Mouse (Mus musculus) natural killer cell, adult 2 months (primary cell): ENCODE measurements around the gene Gtpbp10.

Experiments
- DNase-seq, 2 experiments: peaks; one replicate each; pipeline ENCODE4 v3.0.0; 2022; ENCODE audit warnings: low spot score in 2 of 2

Gene Gtpbp10

DNA sequence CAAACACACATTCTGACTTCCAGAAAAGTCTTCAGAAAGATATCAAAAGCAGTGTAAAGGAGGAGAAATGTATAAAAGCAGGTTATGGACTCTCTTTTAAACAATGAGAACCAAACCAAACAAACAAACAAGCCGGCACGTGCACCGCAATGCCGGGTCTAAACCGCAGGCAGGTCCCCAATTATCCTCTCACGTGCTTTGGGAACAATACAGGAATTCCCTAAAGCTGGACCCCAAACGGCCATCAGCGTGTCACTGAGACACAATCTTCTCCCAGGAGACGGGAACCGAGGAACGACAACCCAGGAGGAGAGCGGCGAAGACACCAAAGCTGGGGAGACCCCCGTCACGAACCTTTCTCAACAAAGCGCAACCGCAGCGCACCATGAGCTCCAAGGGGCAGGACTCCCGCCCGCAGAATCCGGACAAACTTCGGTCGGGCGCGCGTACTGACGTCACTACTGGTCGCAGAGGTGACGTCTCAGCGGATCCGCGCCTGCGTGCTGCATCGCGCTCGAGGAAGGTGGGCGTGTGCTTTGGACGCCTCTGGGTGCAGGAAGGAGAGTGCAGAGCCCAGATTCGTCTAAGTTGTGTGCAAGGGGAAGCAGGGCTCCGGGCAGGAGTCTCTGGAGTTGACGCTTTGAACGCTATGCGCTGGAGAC, at the start of gene Gtpbp10:
Gene Gtpbp10 (minus strand): TSS at position 460 of the 662 bp plus-strand sequence.
- DNase-seq: peak; percentile 91 to 93

DNA sequence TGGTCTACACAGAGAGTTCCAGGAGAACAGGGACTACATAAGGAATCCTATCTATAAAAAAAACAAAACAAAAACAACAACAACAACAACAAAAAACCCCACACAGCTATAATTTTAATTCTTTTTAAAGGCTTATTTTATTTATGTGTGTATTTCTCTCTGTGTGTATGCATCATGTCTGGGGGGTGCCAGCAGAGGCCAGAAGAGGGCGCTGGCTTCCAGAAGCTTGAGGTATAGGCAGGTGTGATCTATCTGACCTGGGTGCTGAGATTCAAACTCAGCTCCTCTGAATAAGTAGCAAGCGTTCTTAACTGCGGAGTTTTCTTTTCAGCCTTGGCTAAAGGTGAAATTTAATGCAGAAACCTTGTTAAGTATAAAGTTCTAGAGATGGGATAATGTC, 28.3 kb upstream of the Gtpbp10 start:
- DNase-seq: no peak

DNA sequence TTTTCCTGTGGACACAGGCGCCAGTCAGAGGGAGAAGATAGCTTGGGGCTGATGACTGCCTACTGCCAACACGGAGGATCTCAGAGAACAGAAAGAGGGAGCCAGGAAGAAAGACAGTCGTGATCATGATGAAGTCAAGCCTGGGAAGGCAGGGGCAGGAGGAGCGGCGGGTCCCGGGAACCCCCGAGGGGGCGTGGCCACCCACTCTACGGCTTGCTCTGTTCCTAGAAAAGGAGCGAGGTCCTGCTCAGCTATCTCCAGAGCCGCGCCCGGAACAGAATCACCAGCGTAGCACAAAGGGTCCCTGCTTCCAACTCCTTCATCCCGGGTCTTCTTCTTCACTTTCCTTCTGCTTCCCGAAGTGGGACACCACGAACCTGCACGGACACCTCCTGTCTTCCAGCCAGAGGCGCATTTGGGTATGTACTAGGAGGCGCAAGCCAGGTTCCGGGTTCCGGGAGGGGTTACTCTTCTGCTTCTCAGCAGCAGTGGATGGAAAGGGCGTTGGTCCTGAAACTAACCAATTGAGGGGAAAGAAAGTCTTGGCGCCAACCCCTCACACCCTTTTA, 14.5 kb upstream of the Gtpbp10 start, which contains the start of gene Gm8773:
Gene Gm8773 (plus strand): TSS at position 51 of the 569 bp plus-strand sequence.
- no peak for DNase-seq

DNA sequence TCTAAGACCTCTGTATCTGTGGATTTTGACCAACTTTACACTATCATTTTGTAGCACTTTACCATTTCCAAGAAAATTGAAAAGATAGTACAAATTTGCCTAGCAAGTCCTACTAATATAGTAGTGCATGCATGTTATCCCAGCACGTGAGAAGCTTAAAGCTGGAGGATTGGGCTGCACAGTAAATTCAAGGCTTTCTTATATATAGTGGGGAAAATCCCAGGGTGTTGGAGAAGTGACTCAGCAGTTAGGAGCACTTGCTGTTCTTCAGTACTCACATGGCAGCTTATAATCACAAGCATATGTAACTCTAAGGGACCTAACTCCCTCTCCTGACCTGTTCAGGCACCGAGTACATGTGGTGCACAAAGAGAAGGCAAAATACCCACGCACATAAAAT, 3.1 kb upstream of the Gtpbp10 start:
- no peak for DNase-seq

DNA sequence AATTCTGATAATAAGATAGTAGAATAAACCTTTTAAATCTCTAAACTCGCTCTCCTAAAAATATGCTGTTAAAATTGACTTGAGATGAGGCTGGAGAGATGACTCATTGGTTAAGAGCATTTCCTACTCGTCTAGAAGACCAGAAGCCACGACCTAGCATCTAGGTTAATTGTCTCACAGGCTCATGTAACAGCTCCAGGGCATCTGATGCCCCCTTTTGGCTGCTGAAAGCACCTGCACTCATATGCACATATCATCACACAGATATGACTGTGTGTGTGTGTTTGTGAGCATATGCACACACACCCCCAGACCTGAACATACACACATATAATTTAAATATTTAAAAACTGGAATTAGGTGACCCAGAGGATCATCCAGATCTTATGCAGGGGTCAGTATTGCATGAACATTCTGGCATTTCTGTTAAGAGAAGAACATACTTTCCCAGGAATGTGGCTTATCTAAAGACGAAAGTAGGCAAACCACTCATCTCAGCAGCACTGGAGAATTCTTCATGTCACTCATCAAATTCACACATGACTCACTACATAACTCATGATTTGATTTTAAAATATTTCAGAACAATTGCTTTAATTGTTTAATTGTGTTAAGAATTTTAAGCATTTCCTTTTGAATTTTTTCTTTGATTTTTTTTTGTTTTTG, 1.8 kb upstream of the Gtpbp10 start:
- DNase-seq: no peak

DNA sequence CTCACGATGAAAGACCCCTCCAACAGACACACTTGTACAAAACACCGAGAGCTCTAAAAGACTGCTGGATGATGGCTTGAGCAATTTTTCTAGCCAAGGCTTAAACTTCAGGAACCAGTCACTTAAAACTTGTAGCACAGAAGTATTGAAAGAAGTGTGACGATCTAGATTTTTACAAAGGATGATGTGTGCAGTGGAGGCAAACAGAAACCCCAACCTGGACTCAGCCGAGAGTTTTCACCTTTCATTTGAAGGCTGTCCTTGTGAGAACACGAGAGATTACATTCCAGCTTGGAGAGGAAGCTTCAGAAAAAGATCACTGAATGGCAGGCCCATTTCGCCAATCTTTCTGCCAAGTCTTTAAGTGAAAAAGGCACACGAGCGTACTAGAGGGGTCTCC, 460 bp upstream of the Gtpbp10 start:
- no peak for DNase-seq

DNA sequence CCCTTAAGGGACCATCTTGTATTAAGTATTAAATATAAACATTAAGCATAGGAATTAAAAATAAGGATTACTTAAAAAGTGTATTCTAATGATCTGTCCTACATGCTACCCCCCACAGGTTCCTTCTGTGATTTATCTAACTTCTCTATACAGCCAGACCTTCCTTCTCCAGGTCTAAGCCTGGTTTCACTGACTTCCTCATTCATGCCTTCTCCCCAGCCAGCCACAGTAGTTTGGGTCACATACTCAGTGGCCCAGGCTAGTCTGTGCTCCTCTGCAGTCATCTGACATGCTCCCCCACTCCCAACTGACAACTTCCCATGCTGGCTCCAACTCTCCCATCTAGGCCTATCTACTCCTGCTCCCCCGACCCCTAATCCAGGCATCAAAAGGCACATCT, 8.2 kb downstream of the Gtpbp10 start:
- DNase-seq: no peak

DNA sequence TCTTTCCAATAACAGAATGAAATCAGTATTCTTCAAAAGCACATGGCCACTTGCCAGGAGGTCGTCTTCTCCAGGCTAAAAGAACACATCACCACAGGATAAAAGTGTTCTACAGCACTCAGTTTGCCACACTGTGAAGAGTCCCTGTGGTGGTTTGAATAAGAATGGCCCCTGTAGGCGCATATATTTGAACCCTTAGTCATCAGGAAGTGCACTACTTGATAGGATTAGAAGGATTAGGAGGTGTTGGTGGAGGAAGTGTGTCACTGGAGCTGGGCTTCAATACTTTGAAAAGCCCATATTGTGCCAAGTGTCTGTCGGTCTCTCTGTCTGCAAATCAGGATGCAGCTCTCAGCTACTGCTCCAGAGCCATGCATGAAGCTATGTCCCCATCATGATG, 19.0 kb downstream of the Gtpbp10 start:
- no peak for DNase-seq

DNA sequence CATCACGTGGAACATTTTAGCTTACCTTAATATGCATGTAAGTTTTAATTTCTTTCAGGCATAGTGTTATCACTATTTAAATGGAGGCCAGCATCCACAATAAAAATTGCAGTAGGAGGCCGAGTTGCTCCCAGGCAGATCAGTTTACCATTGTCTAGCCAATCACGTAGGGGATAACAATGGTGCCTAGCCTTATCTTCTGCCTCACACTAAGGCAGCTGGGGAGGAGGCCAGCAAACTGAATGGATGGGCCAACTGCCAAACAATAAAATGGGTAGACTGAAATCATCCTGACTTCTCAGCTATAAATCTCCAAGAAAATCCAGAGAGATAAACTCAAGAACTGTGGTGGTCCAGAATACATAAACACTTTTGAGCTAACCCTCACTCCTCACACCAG, 19.6 kb downstream of the Gtpbp10 start:
- DNase-seq: no peak

DNA sequence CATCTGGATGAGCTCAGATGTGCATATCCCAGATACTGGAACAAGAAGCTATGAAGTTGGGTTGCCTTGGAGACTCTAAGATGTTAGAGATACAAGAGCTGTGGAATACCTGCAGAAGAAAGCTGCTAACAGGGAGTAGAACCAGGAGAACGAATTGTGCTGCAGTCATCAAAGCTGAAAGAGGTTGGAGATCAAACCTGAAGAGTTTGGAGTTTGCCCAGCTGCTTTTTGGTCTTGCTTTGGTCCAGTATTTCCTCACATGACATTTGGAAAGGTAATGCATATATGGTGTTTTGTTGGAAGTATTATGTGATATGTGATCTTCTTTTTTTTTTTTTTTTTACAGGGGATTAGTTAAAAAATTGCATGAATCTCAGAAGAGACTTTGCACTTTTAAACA, 23.2 kb downstream of the Gtpbp10 start:
- DNase-seq: no peak

DNA sequence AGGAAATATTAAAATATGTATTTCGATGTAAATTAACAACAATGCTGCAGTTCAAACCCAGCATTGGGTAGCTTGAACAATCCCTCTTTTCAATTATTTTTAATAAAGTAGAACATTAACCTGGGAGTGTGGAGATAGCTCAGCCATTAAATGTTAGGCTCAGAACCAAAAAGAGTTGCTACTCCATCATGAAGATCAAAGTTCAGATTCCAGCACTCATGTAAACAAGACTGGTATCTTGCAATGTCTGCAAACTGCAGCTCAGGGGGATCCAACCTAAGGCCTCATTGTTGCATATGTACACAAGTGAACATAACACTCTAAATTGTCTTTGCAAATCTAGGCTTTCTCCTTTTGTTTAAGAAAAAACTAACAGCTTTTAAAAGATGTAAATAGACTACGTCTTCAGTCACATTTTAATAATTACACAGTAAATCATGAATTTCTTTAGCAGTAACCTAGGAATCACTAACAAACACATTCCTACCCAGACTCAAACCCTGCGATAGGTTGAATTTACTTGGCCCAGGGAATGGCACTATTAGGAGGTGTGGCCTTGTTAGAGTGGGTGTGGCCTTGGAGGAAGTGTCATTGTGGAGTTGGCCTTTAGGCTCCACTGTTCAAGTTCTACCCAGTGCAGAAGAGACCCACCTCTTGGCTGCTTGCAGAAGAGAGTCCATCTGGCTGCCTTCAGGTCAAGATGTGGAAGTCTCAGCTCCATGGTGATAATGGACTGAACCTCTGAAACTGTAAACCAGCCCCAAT, 25.5 kb downstream of the Gtpbp10 start:
- DNase-seq: no peak

DNA sequence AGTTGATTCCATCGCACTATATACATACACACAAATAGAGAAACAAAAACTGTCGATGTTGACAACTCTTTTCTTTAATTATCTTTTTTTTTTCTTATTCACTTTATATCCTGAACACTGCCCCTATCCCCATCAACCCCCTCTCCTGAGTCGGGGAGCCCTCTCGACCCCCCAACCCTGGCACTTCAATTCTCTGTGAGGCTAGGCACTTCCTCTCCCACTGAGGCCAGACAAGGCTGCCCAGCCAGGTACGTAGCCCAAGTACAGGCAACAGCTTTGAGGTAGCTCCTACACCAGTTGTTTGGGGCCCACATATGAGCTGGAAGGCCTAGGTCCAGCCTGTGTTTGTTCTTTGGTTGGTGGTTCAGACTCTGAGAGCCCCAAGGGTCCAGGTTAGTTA, 43.9 kb downstream of the Gtpbp10 start:
- no peak for DNase-seq

DNA sequence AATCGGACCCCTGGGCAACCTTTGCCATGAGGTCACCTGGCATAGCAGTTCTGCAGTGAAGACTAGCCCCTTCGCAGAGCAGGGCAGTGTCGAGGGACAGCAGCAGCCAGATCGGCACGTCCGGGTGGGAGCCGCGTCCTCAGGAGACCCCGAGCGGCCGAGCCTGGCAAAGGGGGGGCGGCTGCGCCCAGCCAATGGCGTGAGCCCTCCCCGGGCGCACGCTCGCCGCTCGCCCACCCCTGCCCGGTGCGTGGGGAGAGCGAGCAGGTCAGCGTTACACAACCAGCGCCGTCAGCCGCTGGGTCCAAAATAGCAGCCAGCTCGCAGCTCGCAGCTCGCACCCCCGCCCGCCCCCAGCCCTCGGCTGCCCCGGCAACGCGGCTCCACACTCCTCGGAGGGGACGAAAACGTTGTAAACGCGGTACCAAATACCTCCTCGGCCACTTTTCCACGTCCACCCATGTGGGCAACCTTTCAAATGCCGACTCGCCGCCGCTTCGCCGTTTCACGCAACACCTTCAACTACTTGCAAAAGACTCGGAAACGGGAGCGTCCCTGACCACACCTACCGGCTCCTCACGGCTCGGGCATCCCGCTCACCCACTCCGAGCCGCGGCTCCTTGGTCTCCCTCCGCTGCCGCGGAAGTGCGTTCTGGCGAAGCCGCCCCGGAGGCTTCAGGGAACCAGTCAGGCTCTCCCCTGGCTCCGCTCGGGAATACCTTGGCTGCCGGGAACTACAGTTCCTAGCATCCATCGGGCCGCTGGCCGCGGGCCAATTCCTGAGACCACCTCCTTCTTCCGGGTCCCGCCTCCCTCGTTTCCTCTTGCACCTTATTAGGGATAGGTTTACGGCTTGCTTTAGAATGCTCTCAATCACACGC, 44.9 kb downstream of the Gtpbp10 start, which contains the start of gene Cldn12:
Gene Cldn12 (minus strand): TSS at position 763 of the 881 bp plus-strand sequence.
- peak; percentile 43 to 48 for DNase-seq

DNA sequence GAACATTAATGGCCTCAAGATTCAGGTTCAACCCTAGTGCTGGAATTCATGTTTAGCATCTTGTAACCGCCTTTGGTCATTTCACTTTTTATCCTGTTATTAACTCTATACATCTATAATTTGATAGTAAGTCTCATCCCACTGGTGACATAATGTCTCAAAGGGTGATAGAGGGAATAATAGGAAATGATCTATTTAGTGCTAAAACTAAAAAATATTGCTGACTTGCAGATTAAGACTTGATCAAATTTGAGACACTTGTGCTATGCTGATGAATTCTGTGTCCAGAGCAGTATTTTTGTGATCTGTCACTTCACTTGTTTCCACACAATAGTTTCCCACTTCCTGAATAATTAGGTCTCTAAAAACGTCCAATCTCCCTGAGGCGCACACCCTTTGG, 47.9 kb downstream of the Gtpbp10 start:
- no peak for DNase-seq

DNA sequence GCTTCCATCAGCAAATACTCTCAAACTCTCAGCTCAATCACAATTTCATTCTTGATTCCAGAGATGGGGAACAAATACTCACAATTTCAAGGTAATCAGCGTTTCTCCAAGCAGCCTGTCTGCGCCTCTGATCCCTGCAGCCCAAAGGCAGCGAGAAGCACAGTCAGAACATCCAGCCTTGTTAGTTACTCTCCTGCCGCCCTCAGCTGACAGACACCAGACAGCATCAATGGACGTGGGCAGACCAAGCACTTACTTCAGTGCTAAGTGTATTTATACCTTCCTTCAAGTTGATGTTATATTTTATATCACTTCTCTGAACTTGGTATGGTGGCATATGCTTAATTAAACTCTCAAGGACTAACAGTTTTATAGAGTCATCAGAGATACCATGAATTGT, 48.3 kb downstream of the Gtpbp10 start:
- DNase-seq: no peak

DNA sequence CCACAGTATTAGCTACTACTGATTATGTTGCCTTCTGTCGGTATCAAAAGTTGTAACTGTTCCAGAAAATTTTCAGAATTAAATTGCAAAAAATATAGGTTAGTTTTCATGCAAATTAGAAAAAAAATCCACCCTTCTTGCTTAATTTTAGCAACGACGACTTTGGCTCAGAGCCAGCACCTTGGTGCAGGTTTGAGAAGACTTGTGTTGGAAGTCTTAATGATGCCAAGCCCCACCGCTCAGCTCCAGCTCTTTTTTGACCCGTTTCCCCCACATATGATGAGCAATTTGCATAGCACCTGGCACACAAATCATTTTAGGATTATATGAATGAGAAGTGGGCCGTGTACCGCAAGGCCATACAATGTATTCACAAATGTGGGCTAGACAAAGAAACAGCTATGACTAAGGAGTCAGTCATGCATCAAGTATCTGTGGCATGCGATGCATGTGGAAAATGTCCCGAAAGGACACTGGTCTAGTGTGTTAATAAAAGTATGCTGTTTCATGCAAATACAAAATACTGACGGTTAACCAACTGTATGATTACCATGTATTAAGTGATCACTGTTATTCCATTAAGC, 48.9 kb downstream of the Gtpbp10 start:
- no peak for DNase-seq

DNA sequence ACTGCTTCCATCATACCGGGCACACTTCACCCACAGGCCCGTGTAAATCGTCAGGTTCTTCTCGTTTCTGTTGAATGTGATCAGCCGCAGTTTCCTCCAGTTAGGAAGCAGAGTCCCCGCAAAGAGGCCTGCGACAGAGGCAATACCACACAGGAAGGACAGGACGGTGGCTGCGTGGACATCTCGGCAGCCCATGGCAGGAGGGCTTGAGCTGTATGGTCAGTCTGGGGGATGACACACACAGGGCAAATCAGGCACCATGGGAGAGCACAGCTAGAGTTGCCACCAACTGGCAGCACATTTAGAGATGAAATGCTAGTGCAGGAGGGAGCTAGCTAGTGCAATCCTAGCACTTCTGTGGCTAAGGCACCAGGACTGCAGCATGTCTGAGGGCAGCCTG, 51.1 kb downstream of the Gtpbp10 start:
- no peak for DNase-seq

DNA sequence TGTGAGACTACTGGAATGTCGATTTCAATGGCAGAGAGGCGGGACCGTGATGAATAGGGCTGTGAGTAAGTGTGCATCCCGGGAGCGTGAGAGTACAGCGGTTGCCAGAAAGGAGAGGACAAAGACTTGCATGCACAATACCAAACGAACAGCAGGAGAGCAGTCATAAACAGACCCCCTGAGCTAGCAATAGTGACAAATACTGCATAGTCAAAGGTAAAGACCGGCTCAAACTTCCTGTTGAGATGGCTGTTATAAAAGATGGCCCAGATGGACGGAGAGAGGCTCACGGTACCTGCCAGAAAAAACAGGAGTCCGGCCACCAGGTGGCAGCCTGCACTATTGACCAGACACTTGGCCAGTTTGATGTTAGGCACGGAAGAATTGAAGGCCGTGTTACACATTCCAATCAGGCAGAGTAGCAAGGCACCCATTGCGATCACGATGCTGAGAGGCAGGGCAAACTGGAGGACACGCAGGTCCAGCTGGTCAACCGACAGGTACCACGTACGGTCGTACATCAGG, 51.6 kb downstream of the Gtpbp10 start:
- peak in 1 of 2 experiments; percentile 23 for DNase-seq

DNA sequence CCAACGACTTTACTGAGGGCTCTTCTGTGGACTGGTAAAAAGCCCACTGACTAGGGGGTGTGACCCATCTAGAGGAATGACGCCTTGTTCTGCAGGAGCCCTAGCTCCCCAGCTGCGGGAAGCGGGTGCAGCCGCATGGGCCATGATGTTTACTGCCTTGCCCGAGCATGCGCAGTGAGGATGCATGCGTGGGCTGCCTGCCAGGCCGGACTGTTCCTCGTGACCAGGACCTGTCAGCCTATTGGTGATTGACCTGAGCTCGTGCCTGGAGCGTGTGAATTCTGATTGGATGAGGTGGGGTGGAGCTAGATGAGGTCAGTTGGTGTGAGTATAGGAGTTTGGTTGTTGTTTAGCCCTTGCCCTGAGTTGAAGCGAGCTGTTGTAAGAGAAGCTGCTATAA, 54.9 kb downstream of the Gtpbp10 start:
- DNase-seq: no peak

DNA sequence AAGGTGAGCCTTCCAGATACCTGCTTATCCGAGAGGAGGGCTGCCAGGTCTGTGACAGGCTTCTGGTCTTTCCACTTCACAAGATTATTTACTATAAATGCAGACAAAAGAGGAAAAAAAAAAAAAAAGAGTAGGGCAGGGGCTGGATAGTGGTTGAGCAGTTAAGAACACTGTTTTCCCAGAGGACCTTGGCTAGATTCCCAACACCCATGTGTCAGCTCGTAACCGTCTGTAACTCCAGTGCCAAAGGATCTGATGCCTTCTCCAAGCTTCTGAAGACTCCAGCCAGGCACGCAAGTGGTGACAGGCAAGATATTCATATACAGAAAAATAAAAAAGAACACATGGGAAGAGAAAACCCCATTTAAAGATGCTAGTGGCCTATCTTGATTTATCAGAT, 56.0 kb downstream of the Gtpbp10 start:
- no peak for DNase-seq

DNA sequence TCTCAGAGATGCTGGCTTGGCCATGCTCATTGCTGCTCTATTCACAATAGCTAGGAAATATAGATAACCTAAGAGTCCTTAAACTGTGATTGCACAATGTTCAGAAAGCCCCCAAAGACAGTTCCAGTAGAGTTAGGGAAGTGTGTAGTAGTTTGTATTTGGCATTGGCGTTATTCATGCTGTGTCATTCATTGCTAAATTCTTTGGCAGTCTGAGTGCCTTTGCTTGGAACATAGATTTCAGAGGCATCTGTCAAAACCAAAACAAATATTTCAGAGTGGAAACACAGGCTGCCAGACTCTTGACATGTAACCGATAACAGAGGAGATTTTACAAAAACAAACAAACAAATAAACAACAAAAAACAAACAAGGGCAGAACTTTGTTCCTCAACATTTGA, 57.8 kb downstream of the Gtpbp10 start:
- DNase-seq: no peak
